Mouse (Mus musculus) kidney, postnatal 14 days (tissue): ENCODE results near the gene Arhgef3.
A peak's percentile ranks its signal among the peaks of the same experiment; 100 is the strongest.

Source experiments
- DNase-seq: peaks from one replicate; pipeline ENCODE4 v3.0.0; 2022; ENCODE audit warnings: mixed read lengths

Gene Arhgef3

DNA sequence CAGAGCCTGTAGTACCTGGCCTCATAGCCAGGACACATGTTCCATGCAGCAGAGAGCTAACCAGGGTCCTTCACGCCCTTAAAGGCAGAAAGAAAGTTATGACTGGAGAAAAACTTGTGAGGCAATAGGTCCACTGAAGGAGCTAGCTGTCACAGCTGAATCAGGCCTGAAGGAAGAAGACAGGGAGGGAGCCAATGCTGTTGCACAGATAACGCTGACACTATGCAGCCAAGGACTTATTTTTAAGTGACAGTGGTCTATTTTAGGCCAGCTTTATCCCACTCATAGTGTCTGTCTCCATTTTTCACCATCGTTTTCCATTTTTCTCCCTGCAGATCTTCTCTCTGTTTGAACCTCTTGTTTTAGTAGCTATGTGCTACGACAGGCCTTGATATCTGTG lies 207.3 kb downstream of the Arhgef3 start:
- no peak for DNase-seq

DNA sequence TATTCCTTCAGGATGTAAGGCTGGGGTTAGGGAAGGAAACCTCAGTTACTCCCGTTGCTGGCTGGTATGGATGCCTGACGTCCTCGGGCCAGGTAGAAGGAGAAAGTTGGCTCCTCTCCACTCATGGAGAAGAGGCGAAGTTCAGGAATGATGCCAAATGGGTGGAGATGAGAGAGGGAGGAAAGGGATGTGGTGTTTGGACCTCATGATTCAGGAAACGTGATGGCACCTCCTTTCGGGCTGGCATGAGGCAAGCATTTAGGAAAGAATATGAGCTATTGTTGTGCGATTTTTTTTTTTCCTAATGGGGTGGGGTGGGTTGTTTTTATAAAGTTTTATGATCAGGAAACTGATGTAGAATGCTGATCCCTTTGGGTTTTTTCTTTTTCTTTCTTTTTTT lies 210.0 kb downstream of the Arhgef3 start:
- peak; percentile 49 for DNase-seq

DNA sequence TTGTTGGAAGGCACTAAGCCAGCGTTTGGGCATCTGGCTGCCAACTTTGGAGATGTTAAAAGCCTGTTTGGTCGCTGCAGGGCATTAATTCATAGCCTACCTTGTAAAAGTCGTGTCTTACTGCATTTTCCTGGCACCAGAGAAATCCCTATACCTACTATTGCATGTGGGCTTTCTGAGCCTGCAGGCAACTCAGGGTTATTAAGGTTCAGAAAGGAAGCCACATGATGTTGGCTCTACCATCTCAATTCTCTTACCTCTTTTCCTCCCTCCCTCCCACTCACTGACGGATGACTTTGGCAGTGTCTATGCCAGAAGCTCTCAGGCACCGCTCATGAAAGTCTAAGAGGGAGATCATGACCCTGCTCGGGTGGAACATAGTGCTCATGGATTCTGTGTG lies 210.8 kb downstream of the Arhgef3 start:
- no peak for DNase-seq

DNA sequence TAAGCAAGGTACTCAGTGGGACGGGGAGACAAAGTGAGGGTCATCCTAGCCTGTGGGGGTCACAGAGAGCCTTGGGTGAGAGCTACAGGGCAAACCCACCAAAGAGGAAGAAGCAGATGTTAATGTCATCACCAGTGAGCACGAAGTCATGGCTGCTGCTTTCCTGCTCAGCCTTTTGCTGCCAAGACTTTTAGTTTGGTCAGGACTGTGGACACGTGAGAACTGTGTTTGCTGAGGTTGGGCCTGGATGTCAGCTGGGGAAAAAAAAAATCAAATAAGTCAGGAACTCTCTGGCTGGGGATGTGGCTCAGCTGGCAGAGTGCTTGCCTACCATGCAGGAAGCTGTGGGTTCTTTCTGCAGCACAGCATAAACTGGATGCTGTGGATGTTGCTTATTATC lies 213.2 kb downstream of the Arhgef3 start:
- no peak for DNase-seq

DNA sequence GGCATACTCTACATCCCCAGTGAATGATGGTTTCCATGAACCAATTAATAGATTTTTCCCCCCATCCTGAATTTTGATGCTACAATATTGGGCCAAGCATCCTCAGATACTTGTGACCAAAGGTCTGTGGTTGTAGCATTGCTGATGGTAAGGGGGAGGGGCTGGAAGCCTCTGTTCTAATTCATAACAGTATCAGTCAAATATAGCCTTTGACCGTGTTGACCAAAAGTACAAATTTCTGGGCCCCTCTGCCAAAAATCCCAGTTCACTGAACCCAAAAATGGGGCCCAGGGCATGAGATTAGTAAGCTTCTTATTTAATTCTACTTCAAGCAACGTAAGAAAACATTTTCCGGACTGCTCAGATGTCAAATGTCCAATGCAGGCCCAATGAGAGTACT lies 214.3 kb downstream of the Arhgef3 start:
- DNase-seq = no peak

DNA sequence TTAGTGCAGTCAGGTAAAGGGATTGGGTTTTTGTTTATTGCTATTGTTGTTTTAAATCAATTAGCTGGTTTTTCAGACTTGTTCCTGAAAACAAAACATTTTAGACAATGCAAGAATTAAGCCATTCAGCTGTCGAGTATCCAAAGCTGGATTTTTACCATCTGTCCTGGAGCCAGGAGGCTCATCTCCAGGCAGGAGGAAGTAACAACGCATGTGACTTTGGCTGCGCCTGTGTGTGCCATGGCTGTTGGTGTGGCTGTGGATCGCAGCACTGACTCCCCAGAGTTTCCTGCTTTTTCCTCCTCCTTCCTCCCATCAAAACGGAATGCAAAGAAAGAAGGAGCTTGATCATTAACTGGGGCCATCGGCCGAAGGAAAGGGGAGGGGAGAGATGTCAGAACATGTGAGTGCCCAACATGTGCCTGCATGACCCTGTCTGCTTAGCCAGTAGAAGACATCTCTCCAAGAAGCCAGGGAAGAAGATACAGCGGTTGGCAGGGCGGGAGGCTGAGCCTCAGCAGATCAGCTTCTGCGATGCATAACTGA lies 216.9 kb downstream of the Arhgef3 start:
- DNase-seq = no peak

DNA sequence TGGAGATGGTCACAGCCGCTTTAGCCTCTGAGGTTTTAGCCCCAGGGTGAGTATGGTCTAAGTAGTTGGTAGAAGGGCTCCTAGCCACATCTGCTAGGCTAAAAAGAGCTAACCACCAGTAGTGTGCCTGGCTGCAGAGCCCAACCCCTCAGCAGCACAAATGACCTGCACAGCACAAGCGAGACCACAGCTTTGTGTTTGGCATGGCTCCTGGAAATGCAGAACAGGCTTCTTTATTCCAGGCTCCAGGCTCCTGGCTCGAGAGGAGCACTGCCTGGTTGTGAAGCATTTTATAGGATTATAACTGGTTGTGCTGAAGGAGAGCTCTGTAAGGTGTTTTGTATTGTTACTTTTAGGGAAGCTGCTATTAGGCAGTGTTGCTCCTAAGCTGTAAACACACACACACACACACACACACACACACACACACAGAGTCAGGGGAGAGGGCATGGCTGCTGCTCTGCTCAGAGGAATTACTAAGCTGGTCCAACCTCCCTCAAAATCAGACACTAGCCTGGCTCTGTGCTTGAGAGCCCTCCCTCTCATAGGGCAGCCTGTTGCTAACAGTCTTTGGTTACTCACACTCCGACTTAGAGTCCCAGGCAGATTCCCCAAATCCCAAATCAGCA lies 217.8 kb downstream of the Arhgef3 start:
- no peak for DNase-seq

DNA sequence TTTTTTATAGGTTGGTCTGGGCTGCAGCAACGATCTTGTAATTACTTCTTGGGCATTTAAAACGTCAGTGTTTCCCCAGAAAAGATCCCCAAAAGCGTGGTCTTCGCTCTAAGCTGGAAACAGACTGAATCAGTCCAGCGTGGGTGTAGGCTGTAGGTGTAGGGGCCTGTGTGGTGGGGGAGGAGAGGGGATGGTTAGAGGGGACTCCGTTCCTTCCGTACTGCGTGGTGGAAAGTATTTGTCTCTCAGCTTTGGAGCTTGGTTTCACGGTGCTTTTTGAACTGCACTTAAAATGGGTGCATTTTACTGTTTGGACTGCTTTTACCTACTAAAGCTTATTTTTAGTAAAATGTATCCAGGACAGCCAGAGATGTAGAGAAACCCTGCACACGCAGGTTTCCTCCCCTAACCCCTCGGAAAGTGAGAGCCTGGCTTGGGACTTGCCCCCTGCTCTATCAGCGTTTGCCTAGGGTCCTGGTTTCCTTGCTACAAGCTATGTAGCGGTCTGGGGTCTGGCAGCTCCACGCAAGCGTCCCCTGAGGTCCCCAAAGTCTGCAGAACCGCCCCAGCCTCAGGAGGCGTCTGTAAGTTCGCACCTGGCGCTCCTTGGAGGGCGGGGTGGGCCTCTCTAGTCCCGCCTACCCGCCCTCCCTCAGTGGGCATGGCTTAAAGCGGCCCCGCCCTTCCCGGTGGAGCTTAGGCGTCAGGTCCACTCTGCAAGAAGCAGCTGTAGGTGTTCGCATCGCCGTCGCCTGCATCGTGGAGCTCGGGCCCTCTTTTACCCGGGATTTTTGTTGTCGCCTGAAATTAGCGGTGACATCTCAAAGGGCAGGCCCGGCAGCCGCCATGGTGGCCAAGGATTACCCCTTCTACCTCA lies 220.9 kb downstream of the Arhgef3 start:
- peak; percentile 92 for DNase-seq

DNA sequence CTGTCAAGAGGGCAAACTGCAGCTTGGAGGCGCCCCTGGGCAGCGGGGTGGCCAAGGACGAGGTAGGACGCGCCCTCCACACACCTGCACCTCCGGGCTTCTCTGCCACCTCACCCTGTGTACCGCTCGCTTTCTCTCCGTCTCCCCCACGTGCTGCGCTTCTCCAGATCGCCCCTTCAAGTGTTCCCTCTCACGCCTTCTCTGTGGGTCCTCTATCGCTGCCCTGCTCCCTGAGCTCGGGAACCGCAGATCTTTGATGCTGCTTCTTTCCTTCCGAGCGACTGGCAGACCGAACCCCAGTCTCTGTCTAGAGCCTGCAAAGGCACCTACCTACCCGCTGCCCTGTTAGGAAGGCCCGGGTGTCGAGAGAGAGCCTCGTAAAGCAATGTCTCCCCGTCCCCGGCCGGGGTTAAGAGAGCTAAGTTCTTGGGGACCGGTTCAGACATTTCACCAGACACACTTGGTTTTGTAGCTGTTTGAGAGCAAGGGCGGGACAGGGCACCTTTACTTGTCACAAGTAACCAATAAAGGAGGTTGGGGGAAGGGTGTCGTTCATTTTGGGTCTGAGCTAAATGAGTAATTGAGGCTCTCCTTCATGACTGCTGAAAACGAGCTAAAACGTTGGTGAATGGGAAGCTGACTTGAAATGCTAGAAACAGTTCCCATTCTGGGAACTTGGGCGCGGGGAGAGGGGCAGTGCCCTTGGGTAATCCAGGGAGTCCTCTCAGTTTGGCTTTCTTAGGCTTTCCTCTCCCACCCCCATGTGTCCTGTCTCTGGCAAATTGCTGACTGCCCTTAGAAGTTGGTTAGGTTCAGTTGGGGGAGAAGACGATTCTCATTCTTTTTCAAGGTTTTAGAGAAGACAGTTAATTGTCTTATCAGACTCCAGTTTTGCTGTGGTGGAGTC lies 221.8 kb downstream of the Arhgef3 start:
- no peak for DNase-seq

DNA sequence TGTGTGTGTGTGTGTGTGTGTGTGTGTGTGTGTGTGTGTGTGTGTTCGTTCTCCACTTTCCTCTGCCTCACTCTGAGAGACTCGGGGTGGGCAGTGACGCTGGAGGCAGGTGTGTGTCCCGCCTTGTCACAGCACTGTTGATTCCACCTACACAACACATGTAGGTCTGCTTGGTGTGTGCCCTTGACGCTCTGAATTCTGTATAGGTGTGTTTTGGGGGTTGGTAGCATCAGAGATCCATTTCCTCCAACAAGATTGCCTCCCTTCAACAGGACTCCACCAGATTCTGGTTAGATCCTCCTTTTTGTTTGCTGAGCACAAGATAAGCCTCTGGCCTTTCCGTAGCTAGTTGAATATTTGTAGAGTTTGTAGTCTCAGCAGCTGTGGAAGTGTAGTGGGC lies 222.5 kb downstream of the Arhgef3 start:
- no peak for DNase-seq

DNA sequence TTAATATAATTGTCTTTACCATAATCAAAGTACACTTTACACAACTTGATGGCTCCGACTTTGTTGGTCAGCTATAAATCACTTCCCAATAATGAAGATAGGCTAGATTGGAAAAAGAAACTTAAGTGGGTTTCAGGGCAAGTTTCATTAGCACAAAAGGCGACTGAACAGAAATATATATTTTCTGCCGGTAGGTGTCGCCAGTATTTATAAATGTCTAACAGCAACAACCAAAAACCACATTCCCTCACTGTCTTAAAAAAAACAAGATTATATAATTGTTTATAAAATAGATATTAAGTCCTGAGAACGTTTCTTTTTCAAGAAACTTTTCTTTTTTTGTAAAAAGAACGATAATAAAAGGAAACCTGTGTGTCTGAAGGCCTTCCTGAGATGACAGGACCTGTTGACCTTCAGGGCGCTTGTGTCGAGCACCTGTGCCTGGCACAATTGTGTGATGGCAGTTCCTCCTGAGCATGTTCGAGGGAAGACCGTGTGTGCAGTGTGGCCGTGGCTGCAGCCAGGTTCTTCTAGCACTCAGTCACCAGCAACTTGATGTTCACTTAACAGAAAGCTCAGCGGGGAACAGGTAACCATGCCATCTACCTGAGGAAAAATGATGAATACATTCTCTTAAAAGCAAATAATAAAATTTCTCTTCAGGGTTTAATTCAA lies 223.5 kb downstream of the Arhgef3 start:
- peak; percentile 70 for DNase-seq

DNA sequence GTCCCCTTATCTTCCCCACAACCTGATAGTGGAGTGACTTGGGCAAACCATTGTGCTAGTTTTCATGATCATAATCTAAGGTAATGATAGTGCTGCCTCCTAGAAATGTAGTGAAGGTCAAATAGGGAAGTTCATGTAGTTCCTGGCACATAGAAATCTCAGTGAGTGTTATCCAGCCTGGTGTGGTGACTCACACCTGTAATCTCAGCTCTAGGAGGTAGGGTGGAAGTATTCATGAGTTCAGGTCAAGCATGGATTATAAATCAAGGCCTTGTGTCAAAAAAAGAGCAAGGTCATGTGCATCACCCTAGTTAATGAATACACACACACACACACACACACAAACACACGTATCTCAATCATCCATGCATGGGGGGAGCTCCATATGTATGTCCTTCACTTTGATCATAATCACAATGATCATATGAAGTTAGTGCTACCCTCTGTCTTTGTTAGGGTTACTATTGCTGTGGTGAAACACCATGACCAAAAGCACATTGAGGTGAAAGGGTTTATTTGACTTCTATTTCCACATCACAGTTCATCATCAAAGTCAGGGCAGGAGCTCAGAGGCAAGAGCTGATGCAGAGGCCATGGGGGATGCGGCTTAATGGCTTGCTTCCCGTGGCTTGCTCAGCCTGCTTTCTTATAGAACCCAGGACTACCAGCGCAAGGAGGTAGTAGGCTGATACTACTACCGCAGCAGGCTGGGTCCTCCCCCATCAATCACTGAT lies 226.2 kb downstream of the Arhgef3 start:
- DNase-seq = no peak

DNA sequence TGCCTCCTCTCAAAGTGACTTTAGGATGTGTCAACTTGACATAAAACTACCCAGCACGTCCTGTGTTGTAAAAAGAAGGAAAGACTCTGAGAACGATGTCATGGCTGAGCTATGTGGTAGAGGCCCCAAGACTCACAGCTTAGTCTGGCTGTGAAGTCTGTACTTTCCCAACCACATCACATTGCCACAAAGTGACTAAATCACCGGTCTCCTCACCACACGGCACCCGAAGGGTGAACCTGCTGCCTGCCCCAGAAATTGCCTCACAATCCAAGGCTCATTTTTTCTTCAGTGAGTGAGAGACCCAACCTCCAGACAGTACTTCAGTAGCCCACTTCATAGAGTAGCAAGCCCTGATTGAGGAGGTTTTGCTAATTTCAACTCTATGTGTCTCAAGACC lies 226.8 kb downstream of the Arhgef3 start:
- no peak for DNase-seq

DNA sequence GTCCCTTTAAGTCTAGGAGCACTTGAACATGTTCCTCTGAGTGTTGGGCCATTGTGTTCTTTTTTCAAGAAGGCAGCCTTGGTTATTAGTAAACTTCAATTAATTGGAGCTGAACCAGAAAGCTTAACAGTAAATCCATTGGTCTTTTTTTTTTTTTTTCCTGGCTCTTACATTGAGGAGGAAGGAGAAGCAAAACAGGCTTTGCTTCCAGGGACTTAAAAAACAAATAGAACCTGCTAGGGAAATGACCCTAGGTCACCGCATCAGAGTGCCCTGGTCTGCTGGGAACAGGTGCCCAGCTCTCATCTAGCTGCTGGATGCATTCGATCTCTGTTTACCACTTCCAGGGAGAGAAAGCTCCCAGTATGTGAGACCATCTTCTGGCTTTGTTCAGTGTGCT lies 227.8 kb downstream of the Arhgef3 start:
- DNase-seq = no peak

DNA sequence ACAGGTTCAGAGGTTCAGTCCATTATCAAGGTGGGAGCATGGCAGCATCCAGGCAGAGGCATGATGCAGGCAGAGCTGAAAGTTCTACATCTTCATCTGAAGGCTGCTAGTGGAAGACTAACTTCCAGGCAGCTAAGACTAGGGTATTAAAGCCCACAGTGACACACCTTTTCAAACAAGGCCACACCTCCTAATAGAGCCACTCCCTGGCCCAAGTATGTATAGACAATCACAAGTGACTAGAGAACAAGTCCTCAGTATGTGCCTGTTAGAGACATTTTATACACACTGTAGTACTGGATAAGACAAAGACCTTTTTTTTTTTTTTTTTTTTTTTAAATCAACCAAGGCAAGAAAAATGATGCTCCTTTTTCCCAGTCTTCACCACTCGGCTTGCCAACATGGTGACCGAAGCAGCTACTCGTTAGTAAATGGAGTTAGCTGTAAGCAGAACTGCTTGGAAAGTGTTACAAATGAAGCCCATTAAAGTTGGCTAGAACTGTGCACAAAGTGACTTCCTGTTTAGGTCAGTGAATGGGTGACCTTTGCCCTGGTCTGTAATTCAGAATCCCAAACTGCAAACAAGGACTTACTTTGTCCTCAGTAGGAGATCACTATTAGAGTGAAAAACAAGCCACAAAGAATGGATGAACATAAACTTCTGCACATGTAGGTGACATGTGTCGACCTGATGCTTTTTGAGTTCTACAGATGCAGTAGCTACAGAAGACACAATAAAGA lies 229.7 kb downstream of the Arhgef3 start:
- DNase-seq = no peak

DNA sequence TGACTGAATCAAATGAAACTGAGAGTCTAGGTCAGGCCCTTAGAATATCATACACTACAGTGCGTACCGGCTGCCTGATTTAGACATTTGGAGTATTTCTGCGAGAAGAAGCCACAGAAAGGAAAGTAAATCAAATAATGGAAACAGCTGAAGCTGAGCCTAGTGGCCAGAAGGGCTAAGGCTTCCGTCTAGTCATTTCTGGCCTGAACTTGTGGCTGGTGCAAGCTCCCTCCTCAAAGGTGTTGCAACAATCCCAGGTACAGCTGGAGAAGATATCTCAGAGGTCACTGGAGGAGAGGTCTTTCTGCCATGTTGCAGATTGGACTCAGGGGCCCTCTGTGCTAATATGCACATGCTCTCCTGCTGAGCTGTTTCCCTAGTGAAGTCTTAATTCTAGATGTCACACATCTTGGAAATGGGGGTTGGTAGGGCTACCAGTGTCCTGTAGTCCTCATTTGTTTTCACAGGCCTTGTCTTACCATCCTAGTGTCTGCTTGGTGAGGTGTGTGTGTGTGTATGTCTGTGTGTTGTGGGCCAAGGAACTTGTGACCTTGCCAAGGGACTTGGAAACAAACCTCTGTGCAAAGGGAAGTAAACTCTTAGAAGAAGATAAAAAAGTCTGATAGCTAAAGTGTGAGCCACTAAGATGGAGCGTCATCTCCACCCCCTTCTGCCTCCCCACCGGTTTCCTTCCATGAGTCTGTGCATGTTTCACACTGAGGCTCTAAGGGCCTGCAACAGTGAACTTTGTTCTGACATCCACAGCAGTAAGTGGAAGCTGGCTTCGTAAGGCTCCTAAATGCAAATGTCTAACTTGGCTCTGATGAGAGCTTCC lies 230.6 kb downstream of the Arhgef3 start:
- no peak for DNase-seq

DNA sequence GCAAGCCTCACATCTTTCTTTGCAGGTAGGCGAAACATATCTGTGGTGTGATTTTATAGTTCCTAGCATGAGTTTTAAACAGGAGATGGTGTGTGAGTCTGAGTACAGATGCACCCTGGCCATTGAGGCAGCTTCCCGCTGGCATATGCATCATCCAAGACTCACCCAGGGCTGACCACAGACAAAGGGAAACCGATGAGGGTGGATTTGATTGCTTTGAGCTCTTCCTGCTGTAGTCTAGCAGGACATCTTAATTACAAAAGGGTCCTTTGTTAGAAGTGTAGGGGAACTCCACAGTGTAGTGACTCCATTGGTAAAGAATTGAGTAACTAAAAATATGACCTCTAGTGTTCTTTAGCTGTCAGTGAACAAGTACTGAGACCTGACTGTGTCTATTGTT lies 232.5 kb downstream of the Arhgef3 start:
- no peak for DNase-seq

DNA sequence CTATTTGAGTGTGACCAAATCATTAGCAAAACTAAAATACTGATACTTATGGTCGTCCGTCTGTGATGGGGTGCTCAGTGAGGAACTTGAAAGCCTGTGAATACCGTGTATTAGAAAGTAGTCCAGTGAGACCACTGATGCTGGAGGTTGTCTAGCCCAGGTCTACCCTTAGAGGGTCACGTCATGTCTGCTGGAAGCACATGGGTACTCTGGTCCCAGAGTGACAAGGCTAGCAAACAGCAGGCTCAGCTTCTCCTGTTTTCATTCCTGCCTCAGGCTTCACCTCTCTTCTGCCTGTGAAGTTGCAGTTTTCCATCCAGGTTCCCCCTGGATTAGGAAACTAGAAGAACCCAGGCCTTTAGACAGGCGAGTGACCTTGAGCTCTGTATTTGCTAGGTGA lies 233.0 kb downstream of the Arhgef3 start:
- DNase-seq = no peak

DNA sequence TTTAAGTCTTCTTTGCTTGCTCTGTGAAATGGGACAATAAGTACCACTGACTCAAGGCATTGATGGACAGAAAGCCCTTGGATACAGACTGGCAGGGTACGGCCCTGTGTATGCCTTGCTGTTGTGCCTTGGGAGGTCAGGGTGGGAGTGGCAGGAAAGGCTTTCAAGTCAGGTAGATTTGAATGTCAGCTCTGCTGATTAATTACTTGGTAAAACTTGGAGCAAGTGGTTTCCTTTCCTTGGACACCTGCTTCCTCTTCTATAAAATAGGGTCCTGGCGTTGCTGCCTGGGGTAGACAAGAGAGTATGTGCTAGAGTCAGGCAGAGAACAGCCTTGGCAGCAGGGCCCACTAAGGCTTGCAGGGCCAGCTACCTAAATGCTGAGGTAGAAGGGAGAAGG lies 233.4 kb downstream of the Arhgef3 start:
- peak; percentile 45 for DNase-seq

DNA sequence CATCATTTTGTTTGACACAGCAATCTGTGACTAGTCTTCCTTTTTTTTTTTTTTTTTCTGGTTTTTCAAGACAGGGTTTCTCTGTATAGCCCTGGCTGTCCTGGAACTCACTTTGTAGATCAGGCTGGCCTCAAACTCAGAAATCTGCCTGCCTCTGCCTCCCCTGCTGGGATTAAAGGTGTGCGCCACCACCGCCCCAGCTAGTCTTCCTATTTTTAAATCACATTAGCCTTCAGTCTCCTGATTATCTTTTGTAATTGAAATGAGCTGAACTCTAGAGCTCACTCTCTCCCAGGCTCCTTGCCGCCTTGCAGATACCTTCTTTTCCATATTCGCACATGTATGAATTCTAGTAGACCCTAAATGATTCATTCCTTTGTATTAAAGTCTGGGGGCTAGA lies 234.0 kb downstream of the Arhgef3 start:
- DNase-seq = no peak
